Mouse (Mus musculus): ENCODE results near the gene Iah1. TPM values are rescaled to one million over a fixed set of nuclear protein-coding genes. Genes with fewer than 3 reads are reported as not detected.

The Iah1 gene
- polyA plus RNA-seq, 1 experiment, result 63.7 TPM

- 96% methylated on average over 5 of the region's 5 CpGs for WGBS
- Histone ChIP-seq H3K36me3 (ENCODE audit: control insufficient read depth, insufficient read depth, low read length) (peaks cover 52% of the 10 kb centered on the region), H3K27ac (ENCODE audit: insufficient read depth, low read depth, low read length) (no peak overlapping the region), H3K4me1 (ENCODE audit: control insufficient read depth, insufficient read depth, insufficient read length, low read length) (no peaks in the 10 kb centered on the region), H3K4me3 (ENCODE audit: low read depth, low read length) (no peak overlapping the region), H3K27me3 (ENCODE audit: control insufficient read depth, insufficient read depth, low read length) (no peaks in the 10 kb centered on the region)
- no peak for TF ChIP-seq CTCF (IDR thresholded peaks at IDR 0.05; ENCODE audit: extremely low read depth, insufficient read length, insufficient replicate concordance, low read depth, low read length)
- no peak for TF ChIP-seq POLR2A (IDR thresholded peaks at IDR 0.05; ENCODE audit: low read depth, low read length)
These were observed 21.0 kb downstream of the Iah1 start for GRCm38 (mm10) chr12:21337171-21337570.

- TF ChIP-seq CTCF (IDR thresholded peaks at IDR 0.05; ENCODE audit: extremely low read depth, insufficient read length, insufficient replicate concordance, low read depth, low read length) (no peak), POLR2A (IDR thresholded peaks at IDR 0.05; ENCODE audit: low read depth, low read length) (no peak)
- H3K36me3 ChIP-seq (ENCODE audit: control insufficient read depth, insufficient read depth, low read length), result peaks cover 45% of the 10 kb centered on the region
- H3K4me3 ChIP-seq (ENCODE audit: low read depth, low read length), result no peak overlapping the region
- no peaks in the 10 kb centered on the region for H3K4me1 ChIP-seq (ENCODE audit: control insufficient read depth, insufficient read depth, insufficient read length, low read length)
- no peak overlapping the region for H3K27ac ChIP-seq (ENCODE audit: insufficient read depth, low read depth, low read length)
- H3K27me3 ChIP-seq (ENCODE audit: control insufficient read depth, insufficient read depth, low read length), result no peaks in the 10 kb centered on the region
- WGBS, result 96% methylated on average over 5 of the region's 5 CpGs
These were observed 24.5 kb downstream of the Iah1 start for GRCm38 (mm10) chr12:21340674-21341073.

GRCm38 (mm10) chr12:21346972-21347371, 30.8 kb downstream of the Iah1 start:
- 77% methylated on average over 7 of the region's 7 CpGs for WGBS
- Histone ChIP-seq H3K4me3 (ENCODE audit: low read depth, low read length) (no peak overlapping the region), H3K4me1 (ENCODE audit: control insufficient read depth, insufficient read depth, insufficient read length, low read length) (no peaks in the 10 kb centered on the region), H3K27me3 (ENCODE audit: control insufficient read depth, insufficient read depth, low read length) (no peaks in the 10 kb centered on the region), H3K27ac (ENCODE audit: insufficient read depth, low read depth, low read length) (no peak overlapping the region), H3K36me3 (ENCODE audit: control insufficient read depth, insufficient read depth, low read length) (peaks cover 40% of the 10 kb centered on the region)
- TF ChIP-seq POLR2A (IDR thresholded peaks at IDR 0.05; ENCODE audit: low read depth, low read length) (no peak), CTCF (IDR thresholded peaks at IDR 0.05; ENCODE audit: extremely low read depth, insufficient read length, insufficient replicate concordance, low read depth, low read length) (no peak)

- 92% methylated on average over 7 of the region's 7 CpGs for WGBS
- TF ChIP-seq CTCF (IDR thresholded peaks at IDR 0.05; ENCODE audit: extremely low read depth, insufficient read length, insufficient replicate concordance, low read depth, low read length) (no peak), POLR2A (IDR thresholded peaks at IDR 0.05; ENCODE audit: low read depth, low read length) (no peak)
- peaks cover 47% of the 10 kb centered on the region for H3K36me3 ChIP-seq (ENCODE audit: control insufficient read depth, insufficient read depth, low read length)
- H3K4me3 ChIP-seq (ENCODE audit: low read depth, low read length), result no peak overlapping the region
- no peaks in the 10 kb centered on the region for H3K27me3 ChIP-seq (ENCODE audit: control insufficient read depth, insufficient read depth, low read length)
- H3K27ac ChIP-seq (ENCODE audit: insufficient read depth, low read depth, low read length), result no peak overlapping the region
- no peaks in the 10 kb centered on the region for H3K4me1 ChIP-seq (ENCODE audit: control insufficient read depth, insufficient read depth, insufficient read length, low read length)
These were observed 34.1 kb downstream of the Iah1 start for GRCm38 (mm10) chr12:21350113-21350876.

- Histone ChIP-seq H3K27me3 (ENCODE audit: control insufficient read depth, insufficient read depth, low read length) (no peaks in the 10 kb centered on the region), H3K4me3 (ENCODE audit: low read depth, low read length) (no peak overlapping the region), H3K4me1 (ENCODE audit: control insufficient read depth, insufficient read depth, insufficient read length, low read length) (no peaks in the 10 kb centered on the region), H3K27ac (ENCODE audit: insufficient read depth, low read depth, low read length) (no peak overlapping the region), H3K36me3 (ENCODE audit: control insufficient read depth, insufficient read depth, low read length) (peaks cover 43% of the 10 kb centered on the region)
- TF ChIP-seq POLR2A (IDR thresholded peaks at IDR 0.05; ENCODE audit: low read depth, low read length), result no peak
- TF ChIP-seq CTCF (IDR thresholded peaks at IDR 0.05; ENCODE audit: extremely low read depth, insufficient read length, insufficient replicate concordance, low read depth, low read length), result no peak
- 96% methylated on average over 8 of the region's 8 CpGs for WGBS
These were observed 37.5 kb downstream of the Iah1 start for GRCm38 (mm10) chr12:21353681-21354080.

- Histone ChIP-seq H3K4me3 (ENCODE audit: low read depth, low read length) (no peak overlapping the region), H3K27me3 (ENCODE audit: control insufficient read depth, insufficient read depth, low read length) (no peaks in the 10 kb centered on the region), H3K27ac (ENCODE audit: insufficient read depth, low read depth, low read length) (no peak overlapping the region), H3K4me1 (ENCODE audit: control insufficient read depth, insufficient read depth, insufficient read length, low read length) (peaks cover 3% of the 10 kb centered on the region; the same call in 1 of the 2 replicates), H3K36me3 (ENCODE audit: control insufficient read depth, insufficient read depth, low read length) (peaks cover 14% of the 10 kb centered on the region)
- TF ChIP-seq CTCF (IDR thresholded peaks at IDR 0.05; ENCODE audit: extremely low read depth, insufficient read length, insufficient replicate concordance, low read depth, low read length) (no peak), POLR2A (IDR thresholded peaks at IDR 0.05; ENCODE audit: low read depth, low read length) (no peak)
- WGBS, result 8% methylated on average over 2 of the region's 2 CpGs
These were observed 46.5 kb downstream of the Iah1 start for GRCm38 (mm10) chr12:21362686-21363085.

- WGBS, result 74% methylated on average over 3 of the region's 3 CpGs
- H3K36me3 ChIP-seq (ENCODE audit: control insufficient read depth, insufficient read depth, low read length), result peaks cover 12% of the 10 kb centered on the region
- peaks cover 3% of the 10 kb centered on the region; the same call in 1 of the 2 replicates for H3K4me1 ChIP-seq (ENCODE audit: control insufficient read depth, insufficient read depth, insufficient read length, low read length)
- H3K27ac ChIP-seq (ENCODE audit: insufficient read depth, low read depth, low read length), result no peak overlapping the region
- TF ChIP-seq CTCF (IDR thresholded peaks at IDR 0.05; ENCODE audit: extremely low read depth, insufficient read length, insufficient replicate concordance, low read depth, low read length) (no peak), POLR2A (IDR thresholded peaks at IDR 0.05; ENCODE audit: low read depth, low read length) (no peak)
- H3K4me3 ChIP-seq (ENCODE audit: low read depth, low read length), result no peak overlapping the region
- H3K27me3 ChIP-seq (ENCODE audit: control insufficient read depth, insufficient read depth, low read length), result no peaks in the 10 kb centered on the region
These were observed 47.0 kb downstream of the Iah1 start for GRCm38 (mm10) chr12:21363195-21363594.

Measured in small intestine, adult 2 months (tissue).